Mouse (Mus musculus) forebrain, embryonic 10.5 days (tissue): ENCODE measurements around the gene Ankdd1a. TPM values are rescaled to one million over a fixed set of nuclear protein-coding genes. Genes with fewer than 3 reads are reported as not detected.

Experiments
- DNase-seq: peaks from one replicate; pipeline ENCODE4 v3.0.0-alpha.2; 2017; ENCODE audit warnings: low spot score; ENCODE audit errors: extremely low spot score
- H3K27ac ChIP-seq: fragments of 300-500 bp; sonication (generic); 2 replicates; pipeline ENCODE4 v1.5.1; 2016; ENCODE audit warnings: mild to moderate bottlenecking
- H3K27me3 ChIP-seq: fragments of 300-500 bp; sonication (generic); 2 replicates; pipeline ENCODE4 v1.6.1; 2016; ENCODE audit warnings: mild to moderate bottlenecking; ENCODE audit not compliant: poor library complexity, severe bottlenecking
- H3K36me3 ChIP-seq: fragments of 300-500 bp; sonication (generic); replicated peaks from 2 replicates; pipeline ENCODE4 v1.6.1; 2016; ENCODE audit warnings: mild to moderate bottlenecking, moderate library complexity
- H3K4me1 ChIP-seq: fragments of 300-500 bp; sonication (generic); 2 replicates; pipeline ENCODE4 v1.6.1; 2016
- H3K4me3 ChIP-seq: fragments of 300-500 bp; sonication (generic); 2 replicates; pipeline ENCODE4 v1.5.1; 2016; ENCODE audit warnings: mild to moderate bottlenecking, moderate library complexity
- H3K9me3 ChIP-seq: fragments of 300-500 bp; sonication (generic); 2 replicates; pipeline ENCODE4 v1.6.1; 2016; ENCODE audit warnings: mild to moderate bottlenecking, moderate library complexity
- WGBS: fragments of 180-500 bp; shearing (Covaris S2); methylation state at CpG from one replicate; pipeline ENCODE4 v1.1.7; 2016; 5-methylcytosine and 5-hydroxymethylcytosine counted together
- polyA plus RNA-seq: library from polyadenylated mRNA; unstranded; fragments of >200 nt; fragmentation: Nextera tagmentation; extraction: Ambion mirVana; gene quantifications from 2 replicates; pipeline ENCODE4 v1.2.1, GENCODE M21; 2016

The Ankdd1a gene
- polyA plus RNA-seq, 1 experiment from 2014 or later: not detected

GRCm38 (mm10) chr9:65539697-65540096 lies 19.7 kb upstream of the Ankdd1a start:
- no peak overlapping the region for H3K4me3 ChIP-seq
- peaks cover 5% of the 10 kb centered on the region for H3K4me1 ChIP-seq
- H3K27me3 ChIP-seq: no peaks in the 10 kb centered on the region
- no peaks in the 10 kb centered on the region for H3K36me3 ChIP-seq
- no peaks in the 10 kb centered on the region for H3K9me3 ChIP-seq
- WGBS: 93% methylated on average over 9 of the region's 9 CpGs
- no peak overlapping the region for H3K27ac ChIP-seq
- no peak for DNase-seq

GRCm38 (mm10) chr9:65537901-65538630 lies 18.1 kb upstream of the Ankdd1a start:
- Histone ChIP-seq H3K36me3 (no peaks in the 10 kb centered on the region), H3K27ac (no peak overlapping the region), H3K9me3 (no peaks in the 10 kb centered on the region; the same call in 1 of the 2 replicates), H3K4me1 (peaks cover 5% of the 10 kb centered on the region), H3K27me3 (no peaks in the 10 kb centered on the region), H3K4me3 (no peak overlapping the region)
- 89% methylated on average over 8 of the region's 8 CpGs for WGBS
- no peak for DNase-seq

- WGBS: 82% methylated on average over 4 of the region's 4 CpGs
- no peaks in the 10 kb centered on the region; the same call in 1 of the 2 replicates for H3K9me3 ChIP-seq
Observed at GRCm38 (mm10) chr9:65536491-65536890, 16.5 kb upstream of the Ankdd1a start.

GRCm38 (mm10) chr9:65535789-65536469 lies 15.9 kb upstream of the Ankdd1a start:
- H3K27ac ChIP-seq: no peak overlapping the region
- DNase-seq: no peak
- no peaks in the 10 kb centered on the region for H3K4me1 ChIP-seq
- H3K36me3 ChIP-seq: no peaks in the 10 kb centered on the region
- WGBS: 84% methylated on average over 11 of the region's 11 CpGs
- no peak overlapping the region for H3K4me3 ChIP-seq
- no peaks in the 10 kb centered on the region for H3K27me3 ChIP-seq
- H3K9me3 ChIP-seq: no peaks in the 10 kb centered on the region; the same call in 1 of the 2 replicates

More at GRCm38 (mm10) chr9:65536491-65536890, 16.5 kb upstream of the Ankdd1a start:
- DNase-seq: no peak
- H3K27me3 ChIP-seq: no peaks in the 10 kb centered on the region
- no peaks in the 10 kb centered on the region for H3K36me3 ChIP-seq
- no peak overlapping the region for H3K4me3 ChIP-seq
- peaks cover under 1% of the 10 kb centered on the region for H3K4me1 ChIP-seq
- no peak overlapping the region for H3K27ac ChIP-seq

- 82% methylated on average over 3 of the region's 3 CpGs for WGBS
- Histone ChIP-seq H3K4me1 (no peaks in the 10 kb centered on the region), H3K27ac (no peak overlapping the region), H3K27me3 (no peaks in the 10 kb centered on the region), H3K9me3 (no peaks in the 10 kb centered on the region; the same call in 1 of the 2 replicates), H3K4me3 (no peak overlapping the region), H3K36me3 (no peaks in the 10 kb centered on the region)
- DNase-seq: no peak
Observed at GRCm38 (mm10) chr9:65535191-65535722, 15.3 kb upstream of the Ankdd1a start.

- H3K9me3 ChIP-seq: no peaks in the 10 kb centered on the region; the same call in 1 of the 2 replicates
- no peaks in the 10 kb centered on the region for H3K36me3 ChIP-seq
- WGBS: 76% methylated on average over 3 of the region's 3 CpGs
- no peak overlapping the region for H3K27ac ChIP-seq
- no peaks in the 10 kb centered on the region for H3K4me1 ChIP-seq
- no peak overlapping the region for H3K4me3 ChIP-seq
- no peak for DNase-seq
- no peaks in the 10 kb centered on the region for H3K27me3 ChIP-seq
Observed at GRCm38 (mm10) chr9:65534111-65534510, 14.1 kb upstream of the Ankdd1a start.

GRCm38 (mm10) chr9:65532986-65533385 lies 13.0 kb upstream of the Ankdd1a start:
- no peaks in the 10 kb centered on the region for H3K36me3 ChIP-seq
- no peak overlapping the region for H3K27ac ChIP-seq
- no peak overlapping the region for H3K4me3 ChIP-seq
- no peaks in the 10 kb centered on the region for H3K27me3 ChIP-seq
- no peaks in the 10 kb centered on the region for H3K4me1 ChIP-seq
- H3K9me3 ChIP-seq: no peaks in the 10 kb centered on the region; the same call in 1 of the 2 replicates
- 91% methylated on average over 8 of the region's 8 CpGs for WGBS
- no peak for DNase-seq

GRCm38 (mm10) chr9:65531283-65531682 lies 11.3 kb upstream of the Ankdd1a start:
- Histone ChIP-seq H3K36me3 (no peaks in the 10 kb centered on the region), H3K27me3 (no peaks in the 10 kb centered on the region), H3K27ac (peak overlapping the region; percentile 40; the same call in 1 of the 2 replicates), H3K4me1 (no peaks in the 10 kb centered on the region), H3K4me3 (no peak overlapping the region), H3K9me3 (no peaks in the 10 kb centered on the region; the same call in 1 of the 2 replicates)
- DNase-seq: no peak
- WGBS: 83% methylated on average over 5 of the region's 5 CpGs

- DNase-seq: no peak
- WGBS: 54% methylated on average over 8 of the region's 8 CpGs
- H3K27me3 ChIP-seq: no peaks in the 10 kb centered on the region
Observed at GRCm38 (mm10) chr9:65529659-65530058, 9.7 kb upstream of the Ankdd1a start.

GRCm38 (mm10) chr9:65528417-65529038 lies 8.5 kb upstream of the Ankdd1a start:
- DNase-seq: no peak
- Histone ChIP-seq H3K9me3 (no peaks in the 10 kb centered on the region), H3K4me3 (no peak overlapping the region), H3K27me3 (no peaks in the 10 kb centered on the region), H3K36me3 (no peaks in the 10 kb centered on the region), H3K27ac (peak overlapping the region; percentile 17; the same call in 1 of the 2 replicates), H3K4me1 (peaks cover 8% of the 10 kb centered on the region)
- WGBS: 84% methylated on average over 6 of the region's 6 CpGs

More at GRCm38 (mm10) chr9:65529659-65530058, 9.7 kb upstream of the Ankdd1a start:
- Histone ChIP-seq H3K9me3 (no peaks in the 10 kb centered on the region; the same call in 1 of the 2 replicates), H3K4me3 (no peak overlapping the region), H3K4me1 (no peaks in the 10 kb centered on the region), H3K36me3 (no peaks in the 10 kb centered on the region), H3K27ac (no peak overlapping the region)

GRCm38 (mm10) chr9:65525445-65526195 lies 5.6 kb upstream of the Ankdd1a start:
- no peak overlapping the region for H3K4me3 ChIP-seq
- H3K27me3 ChIP-seq: peaks cover 11% of the 10 kb centered on the region
- 83% methylated on average over 10 of the region's 10 CpGs for WGBS
- H3K27ac ChIP-seq: no peak overlapping the region
- H3K36me3 ChIP-seq: no peaks in the 10 kb centered on the region
- no peak for DNase-seq
- H3K9me3 ChIP-seq: no peaks in the 10 kb centered on the region
- peaks cover 13% of the 10 kb centered on the region for H3K4me1 ChIP-seq
